Mouse (Mus musculus): Measurements from ENCODE around the gene Armc12.

DNA sequence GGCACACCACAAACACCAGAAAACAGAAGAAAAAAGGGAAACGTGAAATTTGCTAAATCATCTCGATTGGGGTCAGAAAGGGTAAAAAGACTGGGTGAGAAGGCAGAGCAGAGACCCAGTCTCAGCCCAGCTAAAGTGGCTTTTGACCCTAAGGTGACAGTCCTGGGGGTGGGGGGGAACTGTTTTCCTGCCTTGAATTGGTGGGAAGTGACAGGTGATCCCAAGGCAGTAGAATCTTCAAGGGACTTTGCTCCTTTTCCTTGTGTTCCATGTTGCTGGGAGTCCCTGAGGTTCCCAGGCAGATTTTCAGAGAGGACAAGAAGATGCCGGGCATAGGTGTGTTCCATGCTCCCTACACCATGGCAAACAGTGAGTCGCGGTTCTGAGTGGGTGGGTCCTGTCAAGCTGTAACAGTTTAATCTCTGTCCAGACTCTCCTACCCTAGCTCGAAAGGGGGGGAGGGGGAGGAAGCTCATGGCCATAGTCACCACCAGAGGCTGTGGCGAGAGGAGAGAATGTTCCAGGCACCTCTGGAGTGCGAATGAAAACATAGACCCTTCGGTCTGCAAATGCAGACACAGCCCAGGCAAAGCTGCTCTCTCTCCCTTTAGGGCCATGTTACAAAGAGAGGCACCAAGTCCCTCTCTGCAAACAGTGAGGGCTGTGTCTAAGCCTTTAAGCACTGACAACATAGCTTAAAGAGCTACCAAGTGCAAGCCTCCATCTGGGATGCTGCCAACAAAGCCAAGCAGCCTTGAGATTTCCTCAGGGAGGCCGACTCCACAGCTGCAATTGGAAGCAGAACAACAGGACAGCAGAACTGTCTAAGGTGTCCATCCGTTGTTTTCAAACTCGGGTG, 3.2 kb upstream of the Armc12 start:
- no peak for TF ChIP-seq TAL1 (conservative IDR thresholded peaks at IDR 0.05; ENCODE audit: low read depth, low read length)
- TF ChIP-seq CTCF (IDR thresholded peaks at IDR 0.05; ENCODE audit: low read depth, low read length), result no peak
- TF ChIP-seq GATA1 (IDR thresholded peaks at IDR 0.05; ENCODE audit: borderline replicate concordance, low read length), result no peak
- no peak for TF ChIP-seq POLR2AphosphoS5 (IDR thresholded peaks at IDR 0.05; ENCODE audit: insufficient replicate concordance, low read depth, low read length)
- TF ChIP-seq GATA2 (IDR thresholded peaks at IDR 0.05; ENCODE audit: borderline replicate concordance, low read depth, low read length), result no peak
